Mouse (Mus musculus): ENCODE measurements at regions not wholly inside any gene's neighbourhood (a gene's known extent, or its start where the extent isn't known, plus 50 kb on each side); places are given as distances from the start of the nearest gene placed in this dataset.

- no peak for DNase-seq
These were observed 873.2 kb downstream of the Slc22a22 start for GRCm38 (mm10) chr15:56604266-56604665.

GRCm38 (mm10) chr15:56592656-56593055, 884.8 kb downstream of the Slc22a22 start:
- no peak for DNase-seq

GRCm38 (mm10) chr15:56580745-56581515, 896.5 kb downstream of the Slc22a22 start:
- DNase-seq, result no peak

GRCm38 (mm10) chr15:56563192-56563591, 914.2 kb downstream of the Slc22a22 start:
- DNase-seq, result no peak

GRCm38 (mm10) chr15:56562785-56563184, 914.6 kb downstream of the Slc22a22 start:
- no peak for DNase-seq

GRCm38 (mm10) chr15:56562143-56562542, 915.3 kb downstream of the Slc22a22 start:
- no peak for DNase-seq

- DNase-seq, result no peak
These were observed 923.0 kb downstream of the Slc22a22 start for GRCm38 (mm10) chr15:56554386-56554785.

- DNase-seq, result no peak
These were observed 923.6 kb downstream of the Slc22a22 start for GRCm38 (mm10) chr15:56553851-56554250.

GRCm38 (mm10) chr15:56531529-56531928, 945.9 kb downstream of the Slc22a22 start:
- DNase-seq, result no peak

- no peak for DNase-seq
These were observed 959.0 kb downstream of the Slc22a22 start for GRCm38 (mm10) chr15:56518379-56518778.

GRCm38 (mm10) chr15:56516095-56516494, 961.3 kb downstream of the Slc22a22 start:
- no peak for DNase-seq

GRCm38 (mm10) chr15:56498774-56499173, 978.7 kb downstream of the Slc22a22 start:
- no peak for DNase-seq

- DNase-seq, result no peak
These were observed 979.7 kb downstream of the Slc22a22 start for GRCm38 (mm10) chr15:56497757-56498156.

- DNase-seq, result no peak
These were observed 981.1 kb downstream of the Slc22a22 start for GRCm38 (mm10) chr15:56496355-56496754.

- no peak for DNase-seq
These were observed 991.5 kb downstream of the Slc22a22 start for GRCm38 (mm10) chr15:56485931-56486330.

GRCm38 (mm10) chr15:56484693-56485092, 992.7 kb downstream of the Slc22a22 start:
- no peak for DNase-seq

- DNase-seq, result no peak
These were observed 997.7 kb downstream of the Slc22a22 start for GRCm38 (mm10) chr15:56479682-56480081.

- no peak for DNase-seq
These were observed 998.4 kb downstream of the Slc22a22 start for GRCm38 (mm10) chr15:56479015-56479414.

GRCm38 (mm10) chr15:56473679-56474078, 1003.7 kb downstream of the Slc22a22 start:
- DNase-seq, result no peak

GRCm38 (mm10) chr15:56451881-56452280, 1025.5 kb downstream of the Slc22a22 start:
- no peak for DNase-seq

- no peak for DNase-seq
These were observed 1029.3 kb downstream of the Slc22a22 start for GRCm38 (mm10) chr15:56448015-56448645.

- DNase-seq, result no peak
These were observed 1037.3 kb downstream of the Slc22a22 start for GRCm38 (mm10) chr15:56440171-56440570.

GRCm38 (mm10) chr15:56438370-56438769, 1039.1 kb downstream of the Slc22a22 start:
- no peak for DNase-seq

GRCm38 (mm10) chr15:56436131-56436530, 1041.3 kb downstream of the Slc22a22 start:
- no peak for DNase-seq

Measured in heart, postnatal 4 days (tissue).